Mouse (Mus musculus): ENCODE data around the gene Olfr955. TPM values are rescaled to one million over a fixed set of nuclear protein-coding genes. Genes with fewer than 3 reads are reported as not detected.

The Olfr955 gene
- total RNA-seq (2012; rRNA removed) (not detected in 2 replicates), total RNA-seq (2014; rRNA removed) (not detected in 2 replicates), polyA plus RNA-seq (2012; ENCODE audit: insufficient read length, low read depth) (not detected in 2 replicates)

DNA sequence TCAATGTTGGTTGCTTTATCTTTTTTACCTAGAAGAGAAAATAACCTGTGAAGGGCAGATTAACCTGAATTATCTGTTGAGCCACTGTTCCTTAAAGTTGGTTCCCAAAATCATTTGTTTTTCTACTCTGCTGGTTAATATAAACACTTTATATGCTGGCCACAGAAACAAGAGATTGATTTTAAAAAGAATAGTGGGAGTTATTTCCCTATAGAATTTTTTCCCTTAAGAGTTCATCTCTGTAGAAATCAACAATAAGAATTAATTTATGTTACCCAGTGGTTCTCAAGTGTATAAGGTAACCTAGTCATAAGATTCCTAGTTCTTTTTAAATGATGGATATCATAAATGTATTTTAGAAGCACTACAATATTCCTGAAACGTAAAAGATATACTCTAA lies at the start of gene Olfr955:
Gene Olfr955, minus strand, starts transcription at position 101 of the 400 bp plus-strand sequence.
- H3K4me2 ChIP-seq (ENCODE audit: insufficient read depth, low read depth, poor library complexity, severe bottlenecking): no peak within 1 kb of the TSS
- H3K79me2 ChIP-seq (replicated peaks; ENCODE audit: control insufficient read depth, extremely low read depth, insufficient read depth, poor library complexity, severe bottlenecking): no peaks in the 10 kb centered on the region
- no peaks in the 10 kb centered on the region for H3K9me3 ChIP-seq (replicated peaks; ENCODE audit: low read length)
- no peak within 1 kb of the TSS for H3K9ac ChIP-seq (ENCODE audit: insufficient read depth, low read depth)
- in situ Hi-C loops (cut with MboI; ENCODE audit: low pct_ligation_motif_present, low pct_unique_long_range_greater_than_20kb, low sequenced_read_pairs) (no loop called here), dilution Hi-C loops (cut with MboI; ENCODE audit: extremely low pct_ligation_motif_present, extremely low pct_unique_long_range_greater_than_20kb, low sequenced_read_pairs) (no loop called here)
- no peaks in the 10 kb centered on the region for H3K27me3 ChIP-seq (replicated peaks)
- no peak within 1 kb of the TSS for H3K4me3 ChIP-seq (replicated peaks in 1 of 3; ENCODE audit: low read depth in 2 of 3, low read length in 2 of 3, poor library complexity in 1 of 3)
- H3K4me1 ChIP-seq (ENCODE audit: control insufficient read depth in 1 of 2, insufficient read depth in 2 of 2): no peaks in the 10 kb centered on the region
- no peaks in the 10 kb centered on the region for H3K36me3 ChIP-seq (replicated peaks in 1 of 2; ENCODE audit: control insufficient read depth in 1 of 2, insufficient read depth in 1 of 2, low read length in 1 of 2)
- TF ChIP-seq E2F4 (IDR thresholded peaks at IDR 0.05; ENCODE audit: insufficient replicate concordance, low read depth, low read length) (no peak), MAFK (IDR thresholded peaks at IDR 0.05; ENCODE audit: insufficient replicate concordance, low read length) (no peak), CTCF (conservative IDR thresholded peaks at IDR 0.05 in 1 of 2, IDR thresholded peaks at IDR 0.05 in 1 of 2; ENCODE audit: low read depth in 2 of 2, low read length in 2 of 2) (no peak), USF2 (conservative IDR thresholded peaks at IDR 0.05; ENCODE audit: low read depth, low read length) (no peak), GABPA (IDR thresholded peaks at IDR 0.05; ENCODE audit: insufficient replicate concordance, low read depth, low read length) (no peak), MEF2A (IDR thresholded peaks at IDR 0.05; ENCODE audit: borderline replicate concordance, low read depth, low read length) (no peak), BHLHE40 (IDR thresholded peaks at IDR 0.05; ENCODE audit: low read depth, low read length) (no peak), ZKSCAN1 (IDR thresholded peaks at IDR 0.05; ENCODE audit: borderline replicate concordance, low read depth, low read length) (no peak), UBTF (IDR thresholded peaks at IDR 0.05; ENCODE audit: low read depth, low read length) (no peak), POLR2AphosphoS2 (IDR thresholded peaks at IDR 0.05; ENCODE audit: low read depth, low read length) (no peak), ZC3H11A (IDR thresholded peaks at IDR 0.05; ENCODE audit: low read depth, low read length) (no peak), ELF1 (IDR thresholded peaks at IDR 0.05; ENCODE audit: low read depth, low read length) (no peak), JUND (conservative IDR thresholded peaks at IDR 0.05; ENCODE audit: low read depth, low read length) (no peak), IRF4 (IDR thresholded peaks at IDR 0.05; ENCODE audit: low read depth, low read length) (no peak)
- no peak for DNase-seq (ENCODE audit: extremely low read depth)
- no peak within 1 kb of the TSS for H3K27ac ChIP-seq (ENCODE audit: insufficient read depth, low read depth)

DNA sequence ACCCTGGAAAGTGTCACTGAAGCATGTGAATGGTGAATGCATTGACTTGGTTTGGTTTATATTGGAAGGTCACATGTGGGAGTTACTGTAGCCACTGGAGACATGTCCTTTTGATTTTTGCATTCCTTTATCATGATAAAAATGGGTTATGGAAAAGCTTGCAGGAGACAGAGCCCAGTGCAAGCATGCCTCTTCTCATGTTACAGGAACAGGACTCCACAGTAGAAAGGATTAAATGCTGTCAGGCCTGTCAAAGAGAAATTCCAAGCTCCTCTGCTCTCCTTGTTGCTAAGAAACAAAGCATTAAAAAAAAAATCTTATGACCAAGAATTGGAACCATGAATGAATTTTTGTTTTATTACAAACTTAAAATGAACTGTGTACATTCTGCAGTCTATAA lies 46.9 kb upstream of the Olfr955 start:
- Histone ChIP-seq H3K9ac (ENCODE audit: insufficient read depth, low read depth) (no peak overlapping the region), H3K79me2 (replicated peaks; ENCODE audit: control insufficient read depth, extremely low read depth, insufficient read depth, poor library complexity, severe bottlenecking) (no peaks in the 10 kb centered on the region), H3K9me3 (replicated peaks; ENCODE audit: low read length) (no peaks in the 10 kb centered on the region), H3K4me1 (ENCODE audit: control insufficient read depth in 1 of 2, insufficient read depth in 2 of 2) (no peaks in the 10 kb centered on the region), H3K36me3 (replicated peaks in 1 of 2; ENCODE audit: control insufficient read depth in 1 of 2, insufficient read depth in 1 of 2, low read length in 1 of 2) (no peaks in the 10 kb centered on the region), H3K27ac (ENCODE audit: insufficient read depth, low read depth) (no peak overlapping the region), H3K4me2 (ENCODE audit: insufficient read depth, low read depth, poor library complexity, severe bottlenecking) (no peak overlapping the region), H3K27me3 (replicated peaks) (no peaks in the 10 kb centered on the region), H3K4me3 (replicated peaks in 1 of 3; ENCODE audit: low read depth in 2 of 3, low read length in 2 of 3, poor library complexity in 1 of 3) (no peak overlapping the region)
- in situ Hi-C loops (cut with MboI; ENCODE audit: low pct_ligation_motif_present, low pct_unique_long_range_greater_than_20kb, low sequenced_read_pairs): no loop called here
- DNase-seq (ENCODE audit: extremely low read depth): no peak
- TF ChIP-seq ELF1 (IDR thresholded peaks at IDR 0.05; ENCODE audit: low read depth, low read length) (no peak), MYC (IDR thresholded peaks at IDR 0.05; ENCODE audit: low read depth, low read length) (no peak), EP300 (IDR thresholded peaks at IDR 0.05; ENCODE audit: low read length) (no peak), UBTF (IDR thresholded peaks at IDR 0.05; ENCODE audit: low read depth, low read length) (no peak)
- dilution Hi-C loops (cut with MboI; ENCODE audit: extremely low pct_ligation_motif_present, extremely low pct_unique_long_range_greater_than_20kb, low sequenced_read_pairs): no loop called here
